Mouse (Mus musculus) heart, adult 2 months (tissue): ENCODE measurements around the gene Wdcp.

Experiments
- CTCF ChIP-seq: fragments of 200-600 bp; IDR thresholded peaks from 2 replicates; pipeline ENCODE4 v1.8.1; 2022; ENCODE audit warnings: antibody characterized with exemption, mild to moderate bottlenecking, moderate library complexity
- EP300 ChIP-seq: fragments of 200-500 bp; IDR thresholded peaks from 2 replicates; pipeline ENCODE4 v1.6.1; 2011; ENCODE audit warnings: low read depth, low read length, control low read depth; ENCODE audit not compliant: insufficient read depth

- no peak for TF ChIP-seq CTCF
- TF ChIP-seq EP300 = no peak
Observed at GRCm38 (mm10) chr12:4811036-4811435, 32.1 kb upstream of the Wdcp start.
